Mouse (Mus musculus): ENCODE measurements around the gene Gbx2.

Gbx2 gene

DNA sequence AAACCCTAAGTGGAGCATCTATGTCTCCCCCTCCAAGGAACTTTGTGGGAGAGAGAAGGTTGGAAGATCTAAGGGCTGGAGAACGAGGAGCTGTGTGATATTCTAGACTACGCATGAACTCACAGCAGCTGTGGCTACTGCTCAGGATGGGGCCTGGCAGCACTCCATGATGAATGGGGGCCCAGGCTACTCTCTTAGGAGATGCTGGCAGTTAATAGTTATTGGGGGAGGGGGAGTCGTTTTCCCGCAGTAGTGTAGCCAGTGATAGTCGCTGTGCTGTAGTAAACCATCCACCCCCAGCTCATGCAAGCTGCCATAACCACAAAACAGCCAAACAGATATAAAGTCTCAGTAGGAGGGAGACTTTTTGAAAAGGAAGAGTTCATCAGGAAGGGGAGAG lies 18.6 kb downstream of the Gbx2 start:
- DNase-seq (ENCODE audit: low spot score): no peak

GRCm38 (mm10) chr1:89909796-89910195 lies 21.2 kb downstream of the Gbx2 start:
- DNase-seq (ENCODE audit: low spot score): no peak

DNA sequence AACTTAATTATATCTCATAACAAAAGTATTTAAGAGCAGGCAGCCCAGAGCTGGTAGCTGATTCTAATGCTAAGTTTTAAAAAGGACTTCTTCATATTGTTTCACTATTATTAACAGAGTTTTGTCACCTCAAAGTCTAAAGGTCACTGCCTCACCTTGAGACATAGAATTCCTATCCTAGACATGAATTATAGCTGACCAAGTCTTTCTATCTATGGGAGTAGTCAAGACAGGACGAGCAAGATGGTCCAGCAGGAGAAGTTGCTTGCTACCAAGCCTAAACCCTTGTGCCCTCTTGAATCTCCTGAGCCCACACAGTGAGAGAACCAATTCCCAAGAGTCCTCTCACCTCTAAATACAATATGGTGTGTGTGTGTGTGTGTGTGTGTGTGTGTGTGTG lies 28.3 kb downstream of the Gbx2 start:
- DNase-seq (ENCODE audit: low spot score): no peak

GRCm38 (mm10) chr1:89902236-89902635 lies 28.7 kb downstream of the Gbx2 start:
- no peak for DNase-seq (ENCODE audit: low spot score)

GRCm38 (mm10) chr1:89901381-89901780 lies 29.6 kb downstream of the Gbx2 start:
- DNase-seq (ENCODE audit: low spot score): no peak

- no peak for DNase-seq (ENCODE audit: low spot score)
These were observed 31.1 kb downstream of the Gbx2 start for GRCm38 (mm10) chr1:89899761-89900445.

GRCm38 (mm10) chr1:89899036-89899435 lies 31.9 kb downstream of the Gbx2 start:
- DNase-seq (ENCODE audit: low spot score): no peak

GRCm38 (mm10) chr1:89895801-89896200 lies 35.2 kb downstream of the Gbx2 start:
- DNase-seq (ENCODE audit: low spot score): no peak

- DNase-seq (ENCODE audit: low spot score): no peak
These were observed 38.7 kb downstream of the Gbx2 start for GRCm38 (mm10) chr1:89892281-89892680.

DNA sequence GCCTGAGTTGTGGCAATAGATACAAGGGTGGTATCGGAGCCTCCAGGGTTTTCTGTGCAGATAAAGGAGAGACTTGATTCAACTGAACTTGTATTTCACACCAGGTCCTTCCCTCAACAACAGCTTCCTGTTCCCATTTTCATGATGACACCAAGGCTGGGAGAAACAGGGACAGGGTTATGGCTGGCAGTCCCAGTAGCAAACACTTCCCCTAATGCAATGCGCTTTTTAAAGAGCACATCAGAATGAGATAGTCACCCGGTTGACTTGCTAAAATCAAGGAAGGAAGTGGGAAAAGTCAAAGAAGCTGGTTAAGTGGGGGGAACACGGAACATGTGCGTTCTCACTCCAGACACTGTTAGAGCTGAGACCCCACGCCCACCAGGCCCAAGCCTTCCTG lies 39.6 kb downstream of the Gbx2 start:
- DNase-seq (ENCODE audit: low spot score): no peak

DNA sequence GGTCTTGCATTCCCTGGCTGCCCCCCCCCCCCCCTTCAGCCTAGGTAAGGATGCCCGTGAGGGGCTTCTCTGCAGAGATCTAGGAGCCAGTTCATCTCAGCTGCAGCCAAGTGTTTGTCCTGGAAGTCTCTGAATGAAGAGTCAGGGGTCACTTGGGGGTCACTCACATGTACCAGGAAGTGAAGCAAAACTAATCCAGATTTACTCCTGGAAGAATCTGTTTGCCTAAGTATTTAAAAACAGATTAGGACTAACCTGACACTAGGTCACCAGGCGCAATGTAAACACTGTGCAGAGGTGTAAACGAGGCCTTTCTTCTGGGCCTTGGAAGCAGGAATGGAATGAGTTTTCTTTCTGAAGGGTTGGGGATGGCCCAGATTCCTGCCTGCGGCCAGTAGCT lies 45.3 kb downstream of the Gbx2 start:
- no peak for DNase-seq (ENCODE audit: low spot score)

DNA sequence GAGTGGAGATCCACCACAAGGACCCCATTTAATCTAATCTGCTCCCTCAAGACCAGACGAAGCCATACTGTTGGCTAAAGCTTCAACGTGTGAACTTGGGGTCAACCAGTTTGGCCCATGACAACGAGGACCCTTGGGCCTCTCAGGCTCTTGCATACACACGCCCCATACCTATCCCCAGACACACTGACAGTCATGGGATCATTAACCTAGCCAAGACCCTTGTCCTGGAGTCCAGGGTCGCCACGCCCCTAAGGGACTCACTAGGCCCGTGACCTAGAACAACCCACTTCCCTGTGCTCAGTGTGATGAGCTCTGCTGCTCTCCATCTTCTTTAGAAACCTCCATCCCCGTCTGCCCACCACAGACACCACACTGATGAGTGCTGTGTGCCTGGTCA lies 46.6 kb downstream of the Gbx2 start:
- no peak for DNase-seq (ENCODE audit: low spot score)

- no peak for DNase-seq (ENCODE audit: low spot score)
These were observed 50.1 kb downstream of the Gbx2 start for GRCm38 (mm10) chr1:89880834-89881233.

DNA sequence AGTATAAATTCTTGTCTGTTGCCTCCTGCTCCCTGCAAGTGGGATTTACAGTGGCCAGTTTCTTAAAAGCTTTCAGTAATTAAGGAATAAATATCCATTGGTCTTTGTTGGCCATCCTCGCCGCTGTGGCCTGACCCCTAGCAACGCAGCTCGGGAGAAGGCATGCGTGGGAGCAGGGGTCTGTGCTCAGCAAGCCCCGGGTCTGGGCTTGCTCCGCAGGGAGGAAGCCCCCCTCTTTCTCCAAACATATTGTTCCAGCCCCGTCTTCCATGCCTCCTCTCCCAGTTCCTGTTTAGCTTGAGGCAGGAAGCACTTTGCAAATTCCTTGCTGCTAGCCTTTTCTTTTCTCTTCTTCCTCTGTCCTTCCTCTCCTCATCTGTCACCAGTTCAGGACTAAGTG lies 50.8 kb downstream of the Gbx2 start:
- no peak for DNase-seq (ENCODE audit: low spot score)

GRCm38 (mm10) chr1:89878496-89878895 lies 52.5 kb downstream of the Gbx2 start:
- DNase-seq (ENCODE audit: low spot score): no peak
